9 mouse cellular contexts compared by ENCODE assay signal in the genomic region with DNA sequence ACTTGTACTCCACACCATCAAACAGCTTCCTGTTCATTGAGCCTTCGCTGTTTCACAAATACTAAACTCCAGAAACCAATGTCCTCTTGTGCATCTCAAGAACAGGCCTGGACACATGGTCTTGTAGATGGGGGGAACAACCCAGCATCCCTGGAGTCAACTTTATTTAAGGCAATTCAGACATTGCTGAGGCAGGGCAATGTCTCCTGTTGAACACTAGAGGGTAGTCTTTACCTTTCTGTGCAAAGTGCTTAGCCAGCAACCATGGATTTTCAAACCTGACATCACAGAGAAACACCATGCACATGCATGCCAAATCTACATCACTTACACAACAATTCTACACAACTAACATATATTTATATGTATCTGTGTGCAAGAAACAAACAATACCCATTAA.
A peak's percentile ranks its signal among the peaks of the same experiment; 100 is the strongest.
DNase-seq lines count a peak whose midpoint lies in the region; ATAC-seq and TF ChIP-seq lines count a peak whose summit lies in the region.
"Had no signal": no experiment of that assay in that cellular context is flagged by ENCODE, and none has a peak within 500 bp of the region (broad histone marks: within the 10 kb centered on the region; RNA-seq: fewer than 3 reads in every experiment).

No protein-coding gene starts in this region.

- TF ChIP-seq CTCF in left cerebral cortex, adult 2 months (IDR thresholded peaks at IDR 0.05) = peak; percentile 97

- no peaks in the 10 kb centered on the region for H3K36me3 ChIP-seq in limb, embryonic 11.5 days (ENCODE audit: control insufficient read depth, insufficient read depth, low read length)
- no peaks in the 10 kb centered on the region for H3K36me3 ChIP-seq in limb, embryonic 10.5 days
- no peaks in the 10 kb centered on the region for H3K36me3 ChIP-seq in hindbrain, embryonic 16.5 days (ENCODE audit: control insufficient read depth, insufficient read depth, low read length)
- no peaks in the 10 kb centered on the region for H3K36me3 ChIP-seq in neural tube, embryonic 15.5 days
- H3K36me3 ChIP-seq: embryonic facial prominence, embryonic 13.5 days had no signal

- H3K9ac ChIP-seq in limb, embryonic 11.5 days (ENCODE audit: low read length) = no peak overlapping the region
- no peak overlapping the region for H3K9ac ChIP-seq in hindbrain, embryonic 16.5 days (ENCODE audit: low read depth, low read length)
- H3K9ac ChIP-seq in neural tube, embryonic 15.5 days (replicated peaks) = no peak overlapping the region
- H3K9ac ChIP-seq: embryonic facial prominence, embryonic 13.5 days had no signal

- intact Hi-C loops in left cerebral cortex, adult 2 months (cut with DNase I) = loop anchor here (1.0 to 10.0 kb wide), 4 partner anchors 106 to 628 kb away; no protein-coding TSS in a partner anchor

- WGBS in limb, embryonic 11.5 days = 32% methylated on average over 1 of the region's 1 CpGs
- WGBS in limb, embryonic 10.5 days = 32% methylated on average over 1 of the region's 1 CpGs
- 40% methylated on average over 1 of the region's 1 CpGs for WGBS in hindbrain, embryonic 16.5 days
- 40% methylated on average over 1 of the region's 1 CpGs for WGBS in neural tube, embryonic 15.5 days

- H3K9me3 ChIP-seq in limb, embryonic 11.5 days (ENCODE audit: control insufficient read depth, low read length) = no peaks in the 10 kb centered on the region
- no peaks in the 10 kb centered on the region for H3K9me3 ChIP-seq in limb, embryonic 10.5 days (replicated peaks)
- H3K9me3 ChIP-seq in hindbrain, embryonic 16.5 days (ENCODE audit: control insufficient read depth, low read length) = no peaks in the 10 kb centered on the region
- H3K9me3 ChIP-seq in neural tube, embryonic 15.5 days (replicated peaks) = no peaks in the 10 kb centered on the region
- H3K9me3 ChIP-seq: embryonic facial prominence, embryonic 13.5 days had no signal

- no peaks in the 10 kb centered on the region for H3K4me1 ChIP-seq in limb, embryonic 11.5 days (ENCODE audit: control insufficient read depth, insufficient read depth, low read length)
- no peaks in the 10 kb centered on the region for H3K4me1 ChIP-seq in limb, embryonic 10.5 days
- H3K4me1 ChIP-seq in hindbrain, embryonic 16.5 days (ENCODE audit: control insufficient read depth, insufficient read depth, low read depth, low read length) = no peaks in the 10 kb centered on the region
- H3K4me1 ChIP-seq in neural tube, embryonic 15.5 days = no peaks in the 10 kb centered on the region
- H3K4me1 ChIP-seq: embryonic facial prominence, embryonic 13.5 days had no signal

- H3K27ac ChIP-seq in limb, embryonic 11.5 days (replicated peaks; ENCODE audit: low read depth, low read length) = no peak overlapping the region
- no peak overlapping the region for H3K27ac ChIP-seq in limb, embryonic 10.5 days
- H3K27ac ChIP-seq in hindbrain, embryonic 16.5 days (ENCODE audit: low read depth, low read length) = no peak overlapping the region
- H3K27ac ChIP-seq in left cerebral cortex, adult 2 months = no peak overlapping the region
- no peak overlapping the region for H3K27ac ChIP-seq in neural tube, embryonic 15.5 days (replicated peaks)
- H3K27ac ChIP-seq: embryonic facial prominence, embryonic 13.5 days had no signal

- DNase-seq in limb, embryonic 11.5 days (ENCODE audit: low spot score) = peak; percentile 40
- DNase-seq in limb, embryonic 10.5 days (ENCODE audit: low spot score) = no peak
- DNase-seq in MEL-GATA-1-ER (ENCODE audit: extremely low read depth, low read depth) = peak; percentile 41
- DNase-seq in cerebellum, postnatal 25 days = peak; percentile 23 to 50
- DNase-seq in left cerebral cortex, adult 2 months (ENCODE audit: extremely low spot score in 1 of 2, low spot score in 2 of 2) = peak; percentile 30 to 35
- no peak for DNase-seq in testis, postnatal 10 days (ENCODE audit: low spot score)

- H3K27me3 ChIP-seq in limb, embryonic 11.5 days (ENCODE audit: control insufficient read depth, insufficient read depth, low read length) = no peaks in the 10 kb centered on the region
- no peaks in the 10 kb centered on the region for H3K27me3 ChIP-seq in limb, embryonic 10.5 days (ENCODE audit: low read depth, poor library complexity, severe bottlenecking)
- H3K27me3 ChIP-seq in hindbrain, embryonic 16.5 days (replicated peaks; ENCODE audit: control insufficient read depth, insufficient read depth, low read length) = no peaks in the 10 kb centered on the region
- H3K27me3 ChIP-seq in neural tube, embryonic 15.5 days (replicated peaks) = no peaks in the 10 kb centered on the region; the same call in 1 of the 2 replicates

- no peak for ATAC-seq in limb, embryonic 11.5 days (ENCODE audit: insufficient number of reproducible peaks, low FRiP score, low TSS enrichment, low read depth)
- ATAC-seq in hindbrain, embryonic 16.5 days = peak; percentile 78
- peak; percentile 85 for ATAC-seq in neural tube, embryonic 15.5 days (ENCODE audit: low FRiP score)

- no peak overlapping the region for H3K4me3 ChIP-seq in limb, embryonic 11.5 days (ENCODE audit: low read depth, low read length)
- H3K4me3 ChIP-seq in limb, embryonic 10.5 days = no peak overlapping the region
- H3K4me3 ChIP-seq in hindbrain, embryonic 16.5 days (ENCODE audit: low read length) = no peak overlapping the region
- no peak overlapping the region for H3K4me3 ChIP-seq in left cerebral cortex, adult 2 months
- H3K4me3 ChIP-seq in neural tube, embryonic 15.5 days (replicated peaks) = no peak overlapping the region
- H3K4me3 ChIP-seq: embryonic facial prominence, embryonic 13.5 days had no signal

- no peak overlapping the region for H3K4me2 ChIP-seq in limb, embryonic 11.5 days (ENCODE audit: low read depth, severe bottlenecking)
- no peak overlapping the region for H3K4me2 ChIP-seq in hindbrain, embryonic 16.5 days (ENCODE audit: low read length)
- H3K4me2 ChIP-seq in neural tube, embryonic 15.5 days = no peak overlapping the region
- H3K4me2 ChIP-seq: embryonic facial prominence, embryonic 13.5 days had no signal

Comparison
In these comparisons a context has a peak if more than half of its experiments do, and no peak if none do; other contexts are left out.
1. DNase-seq: peak in limb, embryonic 11.5 days (single experiment), MEL-GATA-1-ER (single experiment), cerebellum, postnatal 25 days (2 of 2) and left cerebral cortex, adult 2 months (2 of 2); none in limb, embryonic 10.5 days (single experiment) and testis, postnatal 10 days (single experiment).